Mouse (Mus musculus) embryonic facial prominence, embryonic 12.5 days (tissue): ENCODE results near the gene Hoxd9. TPM values are rescaled to one million over a fixed set of nuclear protein-coding genes. Genes with fewer than 3 reads are reported as not detected.
A peak's percentile ranks its signal among the peaks of the same experiment; 100 is the strongest.

Experiments used
- ATAC-seq: fragments of 200-750 bp; cut with Nextera tagmentation; 2 replicates; pipeline ENCODE4 v1.8.0; 2017; ENCODE audit not compliant: insufficient number of reproducible peaks, insufficient read depth, low FRiP score, low TSS enrichment
- H3K27ac ChIP-seq: fragments of 300-500 bp; sonication (generic); 2 replicates; pipeline ENCODE4 v1.5.1; 2016; ENCODE audit warnings: mild to moderate bottlenecking
- H3K27me3 ChIP-seq: fragments of 300-500 bp; sonication (generic); 2 replicates; pipeline ENCODE4 v1.6.1; 2016; ENCODE audit warnings: mild to moderate bottlenecking, moderate library complexity
- H3K36me3 ChIP-seq: fragments of 300-500 bp; sonication (generic); 2 replicates; pipeline ENCODE4 v1.6.1; 2016; ENCODE audit warnings: mild to moderate bottlenecking
- H3K4me1 ChIP-seq: fragments of 300-500 bp; sonication (generic); 2 replicates; pipeline ENCODE4 v1.6.1; 2016
- H3K4me2 ChIP-seq: fragments of 300-500 bp; sonication (generic); replicated peaks from 2 replicates; pipeline ENCODE4 v1.6.1; 2016; ENCODE audit warnings: mild to moderate bottlenecking, moderate library complexity
- H3K4me3 ChIP-seq: fragments of 300-500 bp; sonication (generic); 2 replicates; pipeline ENCODE4 v1.5.1; 2016; ENCODE audit warnings: mild to moderate bottlenecking
- H3K9ac ChIP-seq: fragments of 300-500 bp; sonication (generic); 2 replicates; pipeline ENCODE4 v1.6.1; 2016; ENCODE audit warnings: mild to moderate bottlenecking, moderate library complexity
- H3K9me3 ChIP-seq: fragments of 300-500 bp; sonication (generic); 2 replicates; pipeline ENCODE4 v1.6.1; 2016; ENCODE audit warnings: mild to moderate bottlenecking, moderate library complexity
- WGBS: fragments of 180-500 bp; shearing (Covaris S2); methylation state at CpG from one replicate; pipeline ENCODE4 v1.1.7; 2016; 5-methylcytosine and 5-hydroxymethylcytosine counted together
- polyA plus RNA-seq: library from polyadenylated mRNA; unstranded; fragments of >200 nt; fragmentation: Nextera tagmentation; extraction: Ambion mirVana; gene quantifications from 2 replicates; pipeline ENCODE4 v1.2.1, GENCODE M21; 2016

Hoxd9 gene
- polyA plus RNA-seq, 1 experiment from 2014 or later, result 0.72 TPM

- H3K4me3 ChIP-seq, result peak within 1 kb of the TSS; percentile 10; the same call in 1 of the 2 replicates
- ATAC-seq, result no peak
- H3K4me2 ChIP-seq, result 0 out of 2 replicates have a peak within 1 kb of the TSS, but pooled peaks have one; percentile 11
- peaks cover 9% of the 10 kb centered on the region; the same call in 1 of the 2 replicates for H3K4me1 ChIP-seq
- H3K36me3 ChIP-seq, result no peaks in the 10 kb centered on the region
- H3K27ac ChIP-seq, result no peak within 1 kb of the TSS
- 2% methylated on average over 28 of the region's 28 CpGs for whole genome bisulfite sequencing
- H3K27me3 ChIP-seq, result peaks cover 85% of the 10 kb centered on the region
- no peaks in the 10 kb centered on the region for H3K9me3 ChIP-seq
- H3K9ac ChIP-seq, result no peak within 1 kb of the TSS
Observed at GRCm38 (mm10) chr2:74659507-74660005, 38.0 kb upstream of the Hoxd9 start, which contains the start of gene Evx2. Gene Evx2 (minus strand): TSS chr2:74659557.

GRCm38 (mm10) chr2:74660421-74661375, 36.8 kb upstream of the Hoxd9 start:
- no peak overlapping the region for H3K27ac ChIP-seq
- no peak; the same call in 1 of the 2 replicates for ATAC-seq
- no peaks in the 10 kb centered on the region for H3K36me3 ChIP-seq
- peaks cover 5% of the 10 kb centered on the region; the same call in 1 of the 2 replicates for H3K4me1 ChIP-seq
- H3K9ac ChIP-seq, result no peak overlapping the region
- H3K9me3 ChIP-seq, result no peaks in the 10 kb centered on the region
- no peak overlapping the region for H3K4me2 ChIP-seq
- peaks cover 81% of the 10 kb centered on the region for H3K27me3 ChIP-seq
- WGBS, result 3% methylated on average over 30 of the region's 30 CpGs
- no peak overlapping the region for H3K4me3 ChIP-seq

- 2% methylated on average over 14 of the region's 14 CpGs for WGBS
- no peak for ATAC-seq
- H3K27me3 ChIP-seq, result peaks cover 79% of the 10 kb centered on the region
- no peaks in the 10 kb centered on the region for H3K36me3 ChIP-seq
- H3K9me3 ChIP-seq, result no peaks in the 10 kb centered on the region
- no peak overlapping the region for H3K4me3 ChIP-seq
- H3K4me1 ChIP-seq, result no peaks in the 10 kb centered on the region
- H3K9ac ChIP-seq, result no peak overlapping the region
- H3K27ac ChIP-seq, result no peak overlapping the region
- H3K4me2 ChIP-seq, result peak overlapping the region; percentile 24
Observed at GRCm38 (mm10) chr2:74661685-74662084, 35.8 kb upstream of the Hoxd9 start.

- no peak for ATAC-seq
- peaks cover 83% of the 10 kb centered on the region for H3K27me3 ChIP-seq
- no peaks in the 10 kb centered on the region for H3K36me3 ChIP-seq
- H3K4me1 ChIP-seq, result peaks cover 7% of the 10 kb centered on the region
- H3K4me3 ChIP-seq, result no peak overlapping the region
- no peak overlapping the region for H3K4me2 ChIP-seq
- no peak overlapping the region for H3K9ac ChIP-seq
- WGBS, result 5% methylated on average over 18 of the region's 18 CpGs
- H3K9me3 ChIP-seq, result no peaks in the 10 kb centered on the region
- no peak overlapping the region for H3K27ac ChIP-seq
Observed at GRCm38 (mm10) chr2:74663291-74663925, 34.1 kb upstream of the Hoxd9 start.

- peaks cover 9% of the 10 kb centered on the region for H3K4me1 ChIP-seq
- no peaks in the 10 kb centered on the region for H3K36me3 ChIP-seq
- H3K27ac ChIP-seq, result no peak overlapping the region
- peaks cover 84% of the 10 kb centered on the region for H3K27me3 ChIP-seq
- no peak overlapping the region for H3K4me2 ChIP-seq
- 2% methylated on average over 7 of the region's 7 CpGs for WGBS
- ATAC-seq, result no peak
- no peak overlapping the region for H3K9ac ChIP-seq
- H3K9me3 ChIP-seq, result no peaks in the 10 kb centered on the region
- H3K4me3 ChIP-seq, result no peak overlapping the region
Observed at GRCm38 (mm10) chr2:74666411-74666810, 31.1 kb upstream of the Hoxd9 start.

- Histone ChIP-seq H3K4me2 (no peak overlapping the region; the same call in 1 of the 2 replicates), H3K9ac (no peak overlapping the region), H3K4me1 (peaks cover 9% of the 10 kb centered on the region), H3K27ac (no peak overlapping the region), H3K4me3 (no peak overlapping the region), H3K9me3 (no peaks in the 10 kb centered on the region), H3K27me3 (peaks cover 84% of the 10 kb centered on the region), H3K36me3 (no peaks in the 10 kb centered on the region)
- WGBS, result 2% methylated on average over 36 of the region's 36 CpGs
- ATAC-seq, result no peak
Observed at GRCm38 (mm10) chr2:74667191-74667841, 30.2 kb upstream of the Hoxd9 start.

- H3K4me1 ChIP-seq, result peaks cover 12% of the 10 kb centered on the region
Observed at GRCm38 (mm10) chr2:74667842-74668357, 29.6 kb upstream of the Hoxd9 start, which contains the start of gene Hoxd13. Gene Hoxd13 (plus strand): TSS chr2:74668310.

GRCm38 (mm10) chr2:74668370-74669229, 28.9 kb upstream of the Hoxd9 start:
- Histone ChIP-seq H3K27me3 (peaks cover 84% of the 10 kb centered on the region), H3K4me2 (peak overlapping the region; percentile 57), H3K9me3 (no peaks in the 10 kb centered on the region), H3K9ac (peak overlapping the region; percentile 19; the same call in 1 of the 2 replicates), H3K27ac (no peak overlapping the region), H3K4me1 (peaks cover 14% of the 10 kb centered on the region), H3K36me3 (no peaks in the 10 kb centered on the region), H3K4me3 (peak overlapping the region; percentile 31)
- ATAC-seq, result 0 out of 2 replicates have a peak, but pooled peaks have one; percentile 47
- WGBS, result under 1% methylated on average over 53 of the region's 74 CpGs

More at GRCm38 (mm10) chr2:74667842-74668357, 29.6 kb upstream of the Hoxd9 start, which contains the start of gene Hoxd13:
- WGBS, result under 1% methylated on average over 31 of the region's 51 CpGs
- peaks cover 84% of the 10 kb centered on the region for H3K27me3 ChIP-seq
- peak within 1 kb of the TSS; percentile 31 for H3K4me3 ChIP-seq
- H3K9me3 ChIP-seq, result no peaks in the 10 kb centered on the region
- H3K36me3 ChIP-seq, result no peaks in the 10 kb centered on the region
- peak within 1 kb of the TSS; percentile 19; the same call in 1 of the 2 replicates for H3K9ac ChIP-seq
- no peak within 1 kb of the TSS for H3K27ac ChIP-seq
- peak within 1 kb of the TSS; percentile 57 for H3K4me2 ChIP-seq
- no peak for ATAC-seq

GRCm38 (mm10) chr2:74669230-74669578, 28.3 kb upstream of the Hoxd9 start:
- peaks cover 19% of the 10 kb centered on the region for H3K4me1 ChIP-seq
- H3K9ac ChIP-seq, result no peak overlapping the region
- ATAC-seq, result no peak
- under 1% methylated on average over 3 of the region's 3 CpGs for WGBS
- no peak overlapping the region for H3K4me2 ChIP-seq
- H3K36me3 ChIP-seq, result no peaks in the 10 kb centered on the region
- H3K9me3 ChIP-seq, result no peaks in the 10 kb centered on the region
- H3K27ac ChIP-seq, result no peak overlapping the region
- no peak overlapping the region for H3K4me3 ChIP-seq
- H3K27me3 ChIP-seq, result peaks cover 84% of the 10 kb centered on the region

- no peak overlapping the region for H3K4me3 ChIP-seq
- no peaks in the 10 kb centered on the region for H3K9me3 ChIP-seq
- H3K36me3 ChIP-seq, result no peaks in the 10 kb centered on the region
- no peak overlapping the region for H3K9ac ChIP-seq
- no peak for ATAC-seq
- WGBS, result 3% methylated on average over 14 of the region's 14 CpGs
- H3K4me1 ChIP-seq, result peaks cover 19% of the 10 kb centered on the region
- H3K27ac ChIP-seq, result no peak overlapping the region
- peaks cover 84% of the 10 kb centered on the region for H3K27me3 ChIP-seq
- H3K4me2 ChIP-seq, result no peak overlapping the region
Observed at GRCm38 (mm10) chr2:74669650-74670235, 27.8 kb upstream of the Hoxd9 start.
